In genomic region chr10:91033942-91034341, GRCm38 (mm10) we compare ENCODE assay signal across 8 mouse cellular contexts. TPM values are rescaled to one million over a fixed set of nuclear protein-coding genes. Genes with fewer than 3 reads are reported as not detected.
DNase-seq lines count a peak whose midpoint lies in the region; ATAC-seq and TF ChIP-seq lines count a peak whose summit lies in the region.
"Had no signal": no experiment of that assay in that cellular context is flagged by ENCODE, and none has a peak within 500 bp of the region (broad histone marks: within the 10 kb centered on the region; RNA-seq: fewer than 3 reads in every experiment).

No protein-coding gene starts in this region.

- 24% methylated on average over 8 of the region's 8 CpGs for WGBS in cerebellum, adult 2 months
- 23% methylated on average over 8 of the region's 8 CpGs for WGBS in midbrain, embryonic 13.5 days

- peak; percentile 96 for TF ChIP-seq CTCF in cerebellum, adult 2 months (IDR thresholded peaks at IDR 0.05; ENCODE audit: borderline replicate concordance, insufficient read depth, low read depth, low read length)

- H3K9ac ChIP-seq in midbrain, embryonic 13.5 days (replicated peaks), result no peak overlapping the region

- H3K27me3 ChIP-seq in cerebellum, adult 2 months (ENCODE audit: control insufficient read depth, insufficient read depth, low read length), result no peaks in the 10 kb centered on the region
- no peaks in the 10 kb centered on the region for H3K27me3 ChIP-seq in midbrain, embryonic 13.5 days

- H3K27ac ChIP-seq in cerebellum, adult 2 months (ENCODE audit: insufficient read depth, low read length), result no peak overlapping the region
- no peak overlapping the region for H3K27ac ChIP-seq in midbrain, embryonic 13.5 days

- TF ChIP-seq POLR2A in cerebellum, adult 2 months (IDR thresholded peaks at IDR 0.05; ENCODE audit: borderline replicate concordance, insufficient read depth, low read length), result no peak

- H3K9me3 ChIP-seq in midbrain, embryonic 13.5 days, result no peaks in the 10 kb centered on the region

- DNase-seq in WW6 (ENCODE audit: low read depth, low spot score), result peak; percentile 54
- DNase-seq in cerebellum, adult 2 months, result peak; percentile 74 to 79
- peak; percentile 83 for DNase-seq in forelimb bud, embryonic 11.5 days (ENCODE audit: low read depth, low spot score)
- DNase-seq in induced T-regulatory cell, adult 2 months (ENCODE audit: low read depth), result peak; percentile 74
- peak; percentile 49 to 78 for DNase-seq in left cerebral cortex, adult 9 months (ENCODE audit: low spot score in 2 of 2)
- DNase-seq in spleen, adult 18-20 months, result peak; percentile 36 to 62

- ATAC-seq in midbrain, embryonic 13.5 days, result peak; percentile 67

- H3K4me1 ChIP-seq in cerebellum, adult 2 months (ENCODE audit: control insufficient read depth, insufficient read depth, low read length), result no peaks in the 10 kb centered on the region
- no peaks in the 10 kb centered on the region for H3K4me1 ChIP-seq in midbrain, embryonic 13.5 days (replicated peaks)

- peaks cover 32% of the 10 kb centered on the region for H3K36me3 ChIP-seq in midbrain, embryonic 13.5 days

- no peak overlapping the region for H3K4me2 ChIP-seq in midbrain, embryonic 13.5 days (replicated peaks)

- H3K4me3 ChIP-seq in cerebellum, adult 2 months (replicated peaks; ENCODE audit: insufficient read depth, low read depth, low read length), result no peak overlapping the region
- H3K4me3 ChIP-seq in midbrain, embryonic 13.5 days (replicated peaks), result no peak overlapping the region
- H3K4me3 ChIP-seq: myocyte had no signal

RNA-seq across cellular contexts. Expression of gene Apaf1, which starts 48.6 kb away (rescaled TPM):
- 5.8 and 6.5 TPM in 2 replicates for polyA plus RNA-seq in cerebellum, adult 2 months (2012; rRNA removed)
- 17.3 and 20.1 TPM in 2 replicates for polyA plus RNA-seq in midbrain, embryonic 13.5 days (2015; fragmentation: Nextera tagmentation; extraction: Ambion mirVana)

RNA-seq across cellular contexts. Expression of gene Ikbip, which starts 48.8 kb away (rescaled TPM):
- polyA plus RNA-seq in cerebellum, adult 2 months (2012; rRNA removed), result 15.1 and 15.7 TPM in 2 replicates
- polyA plus RNA-seq in midbrain, embryonic 13.5 days (2015; fragmentation: Nextera tagmentation; extraction: Ambion mirVana), result 15.9 and 18.7 TPM in 2 replicates
